Mouse (Mus musculus): ENCODE results near the gene Rtn4ip1. TPM values are rescaled to one million over a fixed set of nuclear protein-coding genes. Genes with fewer than 3 reads are reported as not detected.

The Rtn4ip1 gene
- polyA plus RNA-seq, 1 experiment, result 1.1 TPM

DNA sequence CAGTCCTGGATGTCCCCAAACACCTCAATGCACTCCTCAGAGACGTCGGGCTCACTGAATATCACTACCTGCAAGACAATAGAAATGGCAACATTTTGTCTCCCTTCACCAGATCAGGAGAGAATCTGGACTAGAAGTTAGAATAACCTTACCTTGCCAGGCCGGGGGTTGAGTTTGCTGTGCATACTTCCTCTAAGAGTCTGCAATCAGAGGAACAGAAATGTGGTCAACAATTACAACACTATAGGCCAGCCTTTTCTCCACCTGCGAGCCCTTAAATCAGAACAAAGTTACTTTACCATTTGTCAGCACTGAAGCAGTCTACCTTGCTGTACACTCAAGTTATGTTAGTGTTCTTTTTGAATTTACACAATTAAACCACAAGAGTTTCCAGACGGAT is 90.9 kb downstream of the Rtn4ip1 start:
- no peak for TF ChIP-seq GATA1 (IDR thresholded peaks at IDR 0.05; ENCODE audit: low read length)

DNA sequence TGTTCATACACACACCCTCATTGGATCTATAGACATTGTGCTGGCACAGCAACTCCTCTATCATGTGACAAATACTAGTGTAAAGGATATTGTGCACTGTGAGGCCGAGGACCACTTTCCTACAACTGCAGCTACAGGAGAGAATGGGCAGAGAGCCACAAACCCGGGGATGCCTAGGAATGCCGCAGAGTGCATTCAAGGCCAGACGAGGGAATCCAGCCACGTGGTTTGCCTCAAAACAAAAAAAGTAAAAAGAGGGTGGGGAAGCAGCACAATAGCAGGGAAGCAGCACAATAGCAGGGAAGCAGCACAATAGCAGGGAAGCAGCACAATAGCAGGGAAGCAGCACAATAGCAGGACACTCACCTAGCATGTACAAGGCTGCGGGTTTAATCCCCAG is 91.6 kb downstream of the Rtn4ip1 start:
- no peak for TF ChIP-seq GATA1 (IDR thresholded peaks at IDR 0.05; ENCODE audit: low read length)

DNA sequence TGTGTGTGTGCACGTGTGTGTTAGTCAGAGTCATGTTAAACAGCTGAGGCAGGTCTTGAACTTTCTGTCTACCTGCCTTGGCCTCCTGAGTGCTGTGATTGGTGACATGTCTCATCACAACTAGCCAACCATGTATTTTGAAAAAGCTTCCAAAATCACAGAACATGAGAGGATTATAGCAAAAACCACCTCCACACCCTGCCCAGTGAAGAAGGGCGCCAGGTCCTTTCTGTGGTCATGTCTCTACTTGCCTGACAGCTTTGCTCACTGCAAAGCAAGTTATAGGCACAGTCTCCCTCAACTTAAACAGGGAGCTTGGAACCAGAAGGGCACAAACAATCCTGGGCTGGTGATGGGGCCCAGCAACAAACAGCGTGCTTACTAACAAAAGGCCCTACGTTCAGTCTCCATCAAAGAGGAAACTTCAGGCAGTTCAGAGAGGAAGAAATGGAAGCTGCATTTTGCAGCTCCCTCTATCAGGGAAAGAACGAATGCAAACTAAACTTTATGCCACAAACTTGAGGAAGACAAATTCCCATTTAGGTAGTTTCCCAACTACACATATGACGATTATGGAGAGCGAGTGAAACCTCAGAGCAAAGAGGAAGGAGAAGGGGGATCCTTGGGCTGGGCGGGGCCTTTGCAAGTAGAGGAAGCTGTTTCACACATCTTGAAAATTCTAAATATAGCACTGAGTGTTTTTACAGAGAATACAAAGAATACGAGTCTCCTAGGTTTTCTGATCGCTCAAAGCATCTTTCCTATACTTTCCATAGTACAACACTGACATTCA is 94.4 kb downstream of the Rtn4ip1 start:
- no peak for TF ChIP-seq GATA1 (IDR thresholded peaks at IDR 0.05; ENCODE audit: low read length)

DNA sequence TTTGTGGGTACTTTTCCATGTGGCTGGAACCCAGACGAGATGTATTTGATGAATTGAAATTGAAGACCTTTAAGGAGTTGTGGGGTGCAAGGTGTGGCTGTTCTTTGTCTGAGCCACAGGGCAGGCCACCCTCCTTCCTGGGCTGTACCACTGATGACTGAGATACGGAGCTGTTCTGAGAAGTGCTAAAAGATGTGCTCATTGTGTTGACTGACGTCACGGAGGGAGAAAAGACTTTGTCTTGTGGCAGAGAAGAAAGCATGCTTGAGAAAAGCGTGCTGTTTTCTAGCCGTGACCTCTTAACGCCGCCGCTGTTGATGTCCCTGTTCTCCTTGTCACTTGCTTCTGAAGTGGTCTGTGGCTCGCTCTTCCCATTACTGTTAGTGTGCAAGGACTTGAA is 95.7 kb downstream of the Rtn4ip1 start:
- TF ChIP-seq GATA1 (IDR thresholded peaks at IDR 0.05; ENCODE audit: low read length), result no peak

- no peak for TF ChIP-seq GATA1 (IDR thresholded peaks at IDR 0.05; ENCODE audit: low read length)
Measured at GRCm38 (mm10) chr10:43998023-43998422, 96.4 kb downstream of the Rtn4ip1 start.

- no peak for TF ChIP-seq GATA1 (IDR thresholded peaks at IDR 0.05; ENCODE audit: low read length)
Measured at GRCm38 (mm10) chr10:43998503-43999082, 97.0 kb downstream of the Rtn4ip1 start.

- TF ChIP-seq GATA1 (IDR thresholded peaks at IDR 0.05; ENCODE audit: low read length), result no peak
Measured at GRCm38 (mm10) chr10:44000156-44000865, 98.7 kb downstream of the Rtn4ip1 start.

GRCm38 (mm10) chr10:44002004-44002940 is 100.7 kb downstream of the Rtn4ip1 start:
- TF ChIP-seq GATA1 (IDR thresholded peaks at IDR 0.05; ENCODE audit: low read length), result no peak

DNA sequence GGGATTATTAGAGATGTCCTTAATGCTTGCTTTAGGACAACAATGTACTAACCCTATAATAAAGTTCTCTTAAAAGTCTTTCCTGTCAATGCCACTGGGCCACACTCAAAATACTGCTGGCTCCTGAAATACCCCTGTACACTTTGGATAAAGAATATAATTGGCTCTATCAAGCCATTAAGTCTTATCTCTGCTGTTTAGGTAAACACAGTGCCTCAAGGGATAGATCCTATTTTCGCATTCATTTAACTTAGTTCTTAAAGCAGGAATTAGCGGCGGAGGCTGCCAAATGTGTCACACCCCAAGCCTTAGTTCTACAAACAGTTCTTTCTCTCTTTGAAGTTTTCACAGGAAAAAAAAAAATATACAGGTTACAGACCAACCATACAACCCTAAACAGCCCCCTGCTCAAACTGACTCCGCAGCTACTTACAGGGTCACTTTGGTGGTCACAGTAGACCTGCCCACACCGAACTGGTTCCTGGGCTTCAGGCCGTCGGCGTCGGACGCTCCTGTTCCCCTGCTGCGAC is 101.5 kb downstream of the Rtn4ip1 start:
- TF ChIP-seq GATA1 (IDR thresholded peaks at IDR 0.05; ENCODE audit: low read length), result no peak

GRCm38 (mm10) chr10:44003551-44004151 is 102.0 kb downstream of the Rtn4ip1 start:
- TF ChIP-seq GATA1 (IDR thresholded peaks at IDR 0.05; ENCODE audit: low read length), result no peak

GRCm38 (mm10) chr10:44004221-44004751 is 102.7 kb downstream of the Rtn4ip1 start:
- TF ChIP-seq GATA1 (IDR thresholded peaks at IDR 0.05; ENCODE audit: low read length), result no peak

GRCm38 (mm10) chr10:44005677-44006641 is 104.4 kb downstream of the Rtn4ip1 start:
- TF ChIP-seq GATA1 (IDR thresholded peaks at IDR 0.05; ENCODE audit: low read length), result no peak

Other genes with a start within 250 kb of the Rtn4ip1 start
- gene Qrsl1, start 62 bp upstream of the Rtn4ip1 start, polyA plus RNA-seq (2012), result 2.4 and 3.9 TPM in 2 replicates
- gene Crybg1, start 247.0 kb downstream of the Rtn4ip1 start, polyA plus RNA-seq (2012), result 1.0 TPM in 2 replicates

Data from G1E-ER4 (cell line).